Mouse (Mus musculus) naive thymus-derived CD4-positive, alpha-beta T cell, adult 5 months (primary cell): Measurements from ENCODE around the gene Mogat1. TPM values are rescaled to one million over a fixed set of nuclear protein-coding genes. Genes with fewer than 3 reads are reported as not detected.

Experiments used
- polyA plus RNA-seq: library from polyadenylated mRNA; unstranded; fragments of 100-300 nt; shearing (Covaris generic); gene quantifications from one replicate; pipeline ENCODE4 v1.2.1, GENCODE M21; 2017

Gene Mogat1
- polyA plus RNA-seq, result 2.9 TPM

GRCm38 (mm10) chr1:78510862-78511261 lies at the start of gene Mogat1:
Gene Mogat1, plus strand, starts transcription at chr1:78510991.

DNA sequence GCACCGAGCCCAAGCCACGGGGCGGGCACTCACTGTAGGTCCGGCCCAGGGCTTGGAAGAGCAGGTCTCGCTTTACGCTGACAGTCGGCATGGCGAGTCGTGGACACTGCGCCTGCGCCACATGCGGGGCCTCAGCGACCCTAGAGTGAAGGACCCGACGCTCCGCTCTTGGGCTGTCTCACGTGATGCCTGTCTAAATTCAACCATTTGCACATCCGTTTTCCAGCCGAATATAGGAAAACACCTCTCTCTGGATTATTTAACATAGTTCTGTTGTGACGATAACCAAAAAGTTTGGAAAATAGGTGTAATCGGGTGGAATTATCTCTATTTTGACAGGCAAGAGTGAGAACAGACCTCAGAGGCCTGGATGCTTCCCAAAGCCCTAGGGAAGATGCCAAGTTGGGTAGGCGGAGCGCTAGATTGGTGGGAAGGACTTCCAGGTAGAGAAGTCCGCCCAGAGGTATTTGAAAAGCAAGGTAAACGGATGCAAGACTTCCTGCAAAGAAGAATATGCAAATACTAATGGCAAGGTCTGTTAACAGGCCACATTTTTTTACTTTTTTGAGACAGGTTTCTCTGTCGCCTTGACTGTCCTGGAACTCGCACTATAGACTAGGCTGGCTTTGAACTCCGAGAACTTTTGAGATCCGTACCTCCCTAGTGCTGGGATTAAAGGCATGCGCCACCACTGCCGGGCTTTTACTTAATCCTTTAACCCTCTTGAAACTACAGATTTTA lies 21.9 kb upstream of the Mogat1 start, which contains the start of gene Farsb:
TSS of gene Farsb (minus strand) at position 146 of the 741 bp plus-strand sequence.

GRCm38 (mm10) chr1:78511621-78512160 lies 900 bp downstream of the Mogat1 start, which contains the start of gene BC035947:
Gene BC035947, minus strand, starts transcription at chr1:78512158.

Other genes starting within 250 kb of the Mogat1 start
- 0.12 TPM for gene Sgpp2, start 200.6 kb upstream of the Mogat1 start, polyA plus RNA-seq
- 69.7 TPM for gene Farsb, start 22.1 kb upstream of the Mogat1 start, polyA plus RNA-seq
- not detected for gene BC035947, start 1.2 kb downstream of the Mogat1 start, polyA plus RNA-seq
- 55.1 TPM for gene Acsl3, start 146.8 kb downstream of the Mogat1 start, polyA plus RNA-seq
- 13.0 TPM for gene Utp14b, start 147.0 kb downstream of the Mogat1 start, polyA plus RNA-seq